Mouse (Mus musculus): ENCODE data around the gene Eef1akmt1. TPM values are rescaled to one million over a fixed set of nuclear protein-coding genes. Genes with fewer than 3 reads are reported as not detected.

Eef1akmt1 gene
- total and polyA plus RNA-seq, 3 experiments: 32.4 to 34.0 (median 33.8) TPM

DNA sequence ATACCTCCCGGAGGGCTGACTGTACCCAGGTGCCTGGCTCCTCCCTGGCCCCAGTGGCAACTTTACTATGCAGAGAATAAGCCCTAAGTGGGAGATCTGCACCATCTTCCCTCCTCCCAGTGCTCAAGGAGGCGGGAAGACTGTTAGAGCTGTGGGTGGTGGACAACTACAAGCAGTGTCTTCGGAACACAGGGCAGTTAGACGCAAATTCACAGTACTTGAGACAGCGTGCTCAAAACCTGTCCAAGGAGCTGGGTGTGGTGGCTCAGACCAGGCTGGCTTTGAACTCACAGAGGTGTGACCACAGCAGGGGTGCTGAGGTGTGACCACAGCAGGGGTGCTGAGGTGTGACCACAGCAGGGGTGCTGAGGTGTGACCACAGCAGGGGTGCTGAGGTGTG is 17.0 kb downstream of the Eef1akmt1 start:
- intact Hi-C loops (cut with DNase I): no loop called here
- no peaks in the 10 kb centered on the region for H3K36me3 ChIP-seq (ENCODE audit: control insufficient read depth, insufficient read depth, low read length)
- no peaks in the 10 kb centered on the region for H3K79me2 ChIP-seq (replicated peaks; ENCODE audit: control insufficient read depth, insufficient read depth, low read length)
- H3K9ac ChIP-seq (ENCODE audit: low read depth, low read length): no peak overlapping the region
- no peak overlapping the region for H3K4me3 ChIP-seq
- H3K27ac ChIP-seq: no peak overlapping the region
- WGBS: 89% methylated on average over 5 of the region's 5 CpGs
- no peak for DNase-seq
- H3K4me1 ChIP-seq (ENCODE audit: control insufficient read depth, insufficient read depth, low read length): no peaks in the 10 kb centered on the region
- H3K27me3 ChIP-seq (ENCODE audit: control insufficient read depth, insufficient read depth, low read length): no peaks in the 10 kb centered on the region
- TF ChIP-seq CTCF (IDR thresholded peaks at IDR 0.05) (no peak), POLR2A (IDR thresholded peaks at IDR 0.05; ENCODE audit: insufficient read depth, low read depth, low read length) (no peak), EP300 (IDR thresholded peaks at IDR 0.05; ENCODE audit: insufficient read depth, low read depth, low read length) (no peak)

- intact Hi-C loops (cut with DNase I): no loop called here
- no peak for DNase-seq
- Histone ChIP-seq H3K9ac (ENCODE audit: low read depth, low read length) (no peak overlapping the region), H3K27ac (no peak overlapping the region), H3K79me2 (replicated peaks; ENCODE audit: control insufficient read depth, insufficient read depth, low read length) (no peaks in the 10 kb centered on the region), H3K27me3 (ENCODE audit: control insufficient read depth, insufficient read depth, low read length) (no peaks in the 10 kb centered on the region), H3K4me1 (ENCODE audit: control insufficient read depth, insufficient read depth, low read length) (no peaks in the 10 kb centered on the region), H3K36me3 (ENCODE audit: control insufficient read depth, insufficient read depth, low read length) (no peaks in the 10 kb centered on the region), H3K4me3 (no peak overlapping the region)
- TF ChIP-seq POLR2A (IDR thresholded peaks at IDR 0.05; ENCODE audit: insufficient read depth, low read depth, low read length) (no peak), EP300 (IDR thresholded peaks at IDR 0.05; ENCODE audit: insufficient read depth, low read depth, low read length) (no peak), CTCF (IDR thresholded peaks at IDR 0.05) (no peak)
Observed at GRCm38 (mm10) chr14:57552945-57553344, 18.5 kb downstream of the Eef1akmt1 start.

- no peak overlapping the region for H3K27ac ChIP-seq
- 82% methylated on average over 5 of the region's 5 CpGs for WGBS
- intact Hi-C loops (cut with DNase I): no loop called here
Observed at GRCm38 (mm10) chr14:57547062-57547461, 24.4 kb downstream of the Eef1akmt1 start.

DNA sequence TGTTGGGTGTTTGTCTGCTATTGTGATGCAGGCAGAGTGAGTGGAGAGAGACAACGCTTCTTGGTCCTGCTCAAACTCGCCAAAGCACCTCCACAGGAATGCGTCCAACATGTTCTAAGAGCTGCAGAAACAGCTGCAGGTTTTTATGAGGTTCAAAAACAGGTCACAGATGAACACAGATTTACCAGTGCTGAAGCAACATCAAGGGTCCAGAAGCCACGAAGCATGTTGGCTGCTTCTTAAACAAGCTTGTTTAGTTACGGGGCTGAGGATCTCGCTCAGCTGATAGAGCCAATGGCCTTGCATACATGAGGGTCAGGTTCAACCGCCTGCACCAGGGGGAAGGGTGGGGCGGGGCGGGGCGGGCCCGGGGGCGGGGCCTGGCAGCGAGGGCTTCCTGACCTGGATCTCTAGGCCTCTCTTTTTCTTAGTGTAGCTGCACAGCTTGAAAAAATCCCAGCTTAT is 24.8 kb downstream of the Eef1akmt1 start:
- Histone ChIP-seq H3K9ac (ENCODE audit: low read depth, low read length) (no peak overlapping the region), H3K27me3 (ENCODE audit: control insufficient read depth, insufficient read depth, low read length) (no peaks in the 10 kb centered on the region), H3K4me1 (ENCODE audit: control insufficient read depth, insufficient read depth, low read length) (peaks cover 1% of the 10 kb centered on the region), H3K36me3 (ENCODE audit: control insufficient read depth, insufficient read depth, low read length) (no peaks in the 10 kb centered on the region), H3K4me3 (no peak overlapping the region), H3K79me2 (replicated peaks; ENCODE audit: control insufficient read depth, insufficient read depth, low read length) (no peaks in the 10 kb centered on the region), H3K27ac (no peak overlapping the region)
- no peak for DNase-seq
- intact Hi-C loops (cut with DNase I): no loop called here
- 21% methylated on average over 13 of the region's 13 CpGs for WGBS
- TF ChIP-seq CTCF (IDR thresholded peaks at IDR 0.05): no peak
- TF ChIP-seq POLR2A (IDR thresholded peaks at IDR 0.05; ENCODE audit: insufficient read depth, low read depth, low read length): no peak
- no peak for TF ChIP-seq EP300 (IDR thresholded peaks at IDR 0.05; ENCODE audit: insufficient read depth, low read depth, low read length)

More at GRCm38 (mm10) chr14:57547062-57547461, 24.4 kb downstream of the Eef1akmt1 start:
- Histone ChIP-seq H3K27me3 (ENCODE audit: control insufficient read depth, insufficient read depth, low read length) (no peaks in the 10 kb centered on the region), H3K9ac (ENCODE audit: low read depth, low read length) (no peak overlapping the region), H3K36me3 (ENCODE audit: control insufficient read depth, insufficient read depth, low read length) (no peaks in the 10 kb centered on the region), H3K4me1 (ENCODE audit: control insufficient read depth, insufficient read depth, low read length) (peaks cover 1% of the 10 kb centered on the region), H3K4me3 (no peak overlapping the region), H3K79me2 (replicated peaks; ENCODE audit: control insufficient read depth, insufficient read depth, low read length) (no peaks in the 10 kb centered on the region)
- DNase-seq: no peak
- TF ChIP-seq CTCF (IDR thresholded peaks at IDR 0.05): no peak
- no peak for TF ChIP-seq EP300 (IDR thresholded peaks at IDR 0.05; ENCODE audit: insufficient read depth, low read depth, low read length)
- TF ChIP-seq POLR2A (IDR thresholded peaks at IDR 0.05; ENCODE audit: insufficient read depth, low read depth, low read length): no peak

DNA sequence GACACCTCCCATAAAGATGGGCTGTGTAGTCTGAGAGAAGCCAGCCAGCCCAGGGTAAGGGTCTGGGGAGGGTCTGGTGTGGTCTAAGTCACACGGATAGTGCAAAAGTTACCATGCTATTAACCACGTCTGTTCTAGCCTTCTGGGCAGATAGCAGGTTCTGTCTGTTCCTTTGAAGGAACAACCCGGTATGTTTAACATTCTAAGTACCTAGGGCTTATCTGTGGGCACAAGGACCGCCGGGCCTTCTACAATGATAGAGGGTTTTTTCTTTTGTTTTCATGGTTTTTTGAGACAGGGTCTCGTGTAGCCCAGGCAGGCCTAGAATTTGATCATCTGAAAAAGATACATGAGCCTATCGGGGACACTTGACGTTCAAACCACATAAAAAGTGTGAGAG is 25.3 kb downstream of the Eef1akmt1 start:
- intact Hi-C loops (cut with DNase I): no loop called here
- no peaks in the 10 kb centered on the region for H3K27me3 ChIP-seq (ENCODE audit: control insufficient read depth, insufficient read depth, low read length)
- TF ChIP-seq EP300 (IDR thresholded peaks at IDR 0.05; ENCODE audit: insufficient read depth, low read depth, low read length): no peak
- TF ChIP-seq POLR2A (IDR thresholded peaks at IDR 0.05; ENCODE audit: insufficient read depth, low read depth, low read length): no peak
- no peak for TF ChIP-seq CTCF (IDR thresholded peaks at IDR 0.05)
- no peak overlapping the region for H3K27ac ChIP-seq
- 89% methylated on average over 8 of the region's 8 CpGs for WGBS
- no peaks in the 10 kb centered on the region for H3K79me2 ChIP-seq (replicated peaks; ENCODE audit: control insufficient read depth, insufficient read depth, low read length)
- no peak overlapping the region for H3K9ac ChIP-seq (ENCODE audit: low read depth, low read length)
- H3K4me3 ChIP-seq: no peak overlapping the region
- H3K4me1 ChIP-seq (ENCODE audit: control insufficient read depth, insufficient read depth, low read length): peaks cover 1% of the 10 kb centered on the region
- H3K36me3 ChIP-seq (ENCODE audit: control insufficient read depth, insufficient read depth, low read length): no peaks in the 10 kb centered on the region
- DNase-seq: no peak

GRCm38 (mm10) chr14:57545526-57545925 is 25.9 kb downstream of the Eef1akmt1 start:
- Histone ChIP-seq H3K9ac (ENCODE audit: low read depth, low read length) (no peak overlapping the region), H3K4me3 (no peak overlapping the region), H3K27me3 (ENCODE audit: control insufficient read depth, insufficient read depth, low read length) (no peaks in the 10 kb centered on the region), H3K4me1 (ENCODE audit: control insufficient read depth, insufficient read depth, low read length) (peaks cover 1% of the 10 kb centered on the region), H3K27ac (no peak overlapping the region), H3K36me3 (ENCODE audit: control insufficient read depth, insufficient read depth, low read length) (no peaks in the 10 kb centered on the region), H3K79me2 (replicated peaks; ENCODE audit: control insufficient read depth, insufficient read depth, low read length) (no peaks in the 10 kb centered on the region)
- WGBS: 77% methylated on average over 17 of the region's 17 CpGs
- intact Hi-C loops (cut with DNase I): no loop called here
- DNase-seq: no peak
- TF ChIP-seq EP300 (IDR thresholded peaks at IDR 0.05; ENCODE audit: insufficient read depth, low read depth, low read length): no peak

All from heart, adult 2 months (tissue).